Mouse (Mus musculus) spleen, postnatal 14 days (tissue): Measurements from ENCODE around the gene Cyth2.

Experiments
- DNase-seq, 2 experiments: peaks; one replicate each; pipeline ENCODE4 v3.0.0; 2021 to 2022; ENCODE audit warnings: low spot score in 2 of 2

Gene Cyth2

GRCm38 (mm10) chr7:45812921-45813320, 1.5 kb downstream of the Cyth2 start:
- no peak for DNase-seq

GRCm38 (mm10) chr7:45809276-45810075, 4.9 kb downstream of the Cyth2 start:
- no peak for DNase-seq

- DNase-seq = no peak
These were observed 5.9 kb downstream of the Cyth2 start for GRCm38 (mm10) chr7:45808471-45808870.

GRCm38 (mm10) chr7:45805941-45806340, 8.4 kb downstream of the Cyth2 start:
- DNase-seq = no peak

GRCm38 (mm10) chr7:45802551-45802950, 11.8 kb downstream of the Cyth2 start:
- no peak for DNase-seq

- DNase-seq = peak; percentile 81 to 89
These were observed 13.0 kb downstream of the Cyth2 start for GRCm38 (mm10) chr7:45801348-45801747.

- DNase-seq = peak in 1 of 2 experiments; percentile 25
These were observed 13.7 kb downstream of the Cyth2 start for GRCm38 (mm10) chr7:45800546-45801204.

GRCm38 (mm10) chr7:45800001-45800400, 14.4 kb downstream of the Cyth2 start:
- DNase-seq = no peak

- no peak for DNase-seq
These were observed 15.4 kb downstream of the Cyth2 start for GRCm38 (mm10) chr7:45798931-45799330.

- DNase-seq = no peak
These were observed 15.9 kb downstream of the Cyth2 start for GRCm38 (mm10) chr7:45798511-45798836.

- no peak for DNase-seq
These were observed 16.5 kb downstream of the Cyth2 start for GRCm38 (mm10) chr7:45797661-45798510.

- no peak for DNase-seq
These were observed 17.4 kb downstream of the Cyth2 start for GRCm38 (mm10) chr7:45796950-45797349.

GRCm38 (mm10) chr7:45794971-45795370, 19.4 kb downstream of the Cyth2 start:
- no peak for DNase-seq

- no peak for DNase-seq
These were observed 20.3 kb downstream of the Cyth2 start for GRCm38 (mm10) chr7:45793969-45794585.

- DNase-seq = no peak
These were observed 21.1 kb downstream of the Cyth2 start for GRCm38 (mm10) chr7:45793240-45793639.

- no peak for DNase-seq
These were observed 22.5 kb downstream of the Cyth2 start for GRCm38 (mm10) chr7:45791756-45792490.

- DNase-seq = no peak
These were observed 23.7 kb downstream of the Cyth2 start for GRCm38 (mm10) chr7:45790721-45791120.

- no peak for DNase-seq
These were observed 26.7 kb downstream of the Cyth2 start for GRCm38 (mm10) chr7:45787642-45788041.

GRCm38 (mm10) chr7:45786661-45787413, 27.5 kb downstream of the Cyth2 start:
- DNase-seq = no peak

GRCm38 (mm10) chr7:45786136-45786578, 28.2 kb downstream of the Cyth2 start:
- DNase-seq = no peak
